Mouse (Mus musculus): ENCODE data around the gene Syncrip. TPM values are rescaled to one million over a fixed set of nuclear protein-coding genes. Genes with fewer than 3 reads are reported as not detected.
"Not testable (repeated sequence)": the region's sequence is repeated elsewhere in the genome, so short reads cannot be mapped to it uniquely, and the experiment has no call there.

The Syncrip gene
- 153 and 156 TPM in 2 replicates for total RNA-seq (2012; rRNA removed)
- polyA plus RNA-seq (2012; ENCODE audit: insufficient read depth in 1 of 2, insufficient read length in 2 of 2, low read depth in 1 of 2, low replicate concordance in 2 of 2, missing spikeins in 1 of 2): 100 to 1,000 TPM; 125 to 162 TPM

GRCm38 (mm10) chr9:88482230-88482828 is at the start of gene Syncrip:
Syncrip (minus strand) TSS chr9:88482574.
- peak; percentile 96 for DNase-seq (ENCODE audit: low read depth, low spot score)
- not testable (repeated sequence) for H3K4me1 ChIP-seq (ENCODE audit: control insufficient read depth in 1 of 2, insufficient read depth in 2 of 2, low read length in 2 of 2); H3K9me3 ChIP-seq (replicated peaks; ENCODE audit: insufficient read depth, low read length); H3K27me3 ChIP-seq (ENCODE audit: control insufficient read depth in 1 of 2, insufficient read depth in 2 of 2, low read length in 2 of 2)
- Histone ChIP-seq H3K79me2 (ENCODE audit: control insufficient read depth, insufficient read depth, low read length, poor library complexity) (peaks cover 38% of the 10 kb centered on the region), H3K4me3 (ENCODE audit: control insufficient read depth in 1 of 2, insufficient read depth in 1 of 2, low read depth in 2 of 2, low read length in 2 of 2) (peak within 1 kb of the TSS; percentile 95 to 97), H3K36me3 (ENCODE audit: control insufficient read depth in 1 of 2, insufficient read depth in 2 of 2, low read length in 2 of 2) (peaks cover 16 to 28% of the 10 kb centered on the region in 2 experiments), H3K9ac (ENCODE audit: control insufficient read depth, low read depth, low read length, poor library complexity, severe bottlenecking) (peak within 1 kb of the TSS; percentile 100), H3K27ac (ENCODE audit: control insufficient read depth, low read depth, low read length) (peak within 1 kb of the TSS; percentile 96)
- TF ChIP-seq MAZ (IDR thresholded peaks at IDR 0.05; ENCODE audit: low read depth, low read length) (peak; percentile 83; the same call in 1 of the 2 replicates), HCFC1 (IDR thresholded peaks at IDR 0.05; ENCODE audit: low read depth, low read length) (peak; percentile 62; the same call in 1 of the 2 replicates), ZMIZ1 (IDR thresholded peaks at IDR 0.05; ENCODE audit: low read depth, low read length) (peak; percentile 79), POLR2A (IDR thresholded peaks at IDR 0.05; ENCODE audit: control insufficient read depth in 1 of 2, insufficient read depth in 1 of 2, low read depth in 1 of 2, low read length in 2 of 2, poor library complexity in 1 of 2) (peak; percentile 80 to 85), NELFE (IDR thresholded peaks at IDR 0.05; ENCODE audit: low read depth, low read length) (peak; percentile 80), POLR2AphosphoS2 (IDR thresholded peaks at IDR 0.05; ENCODE audit: low read length) (peak; percentile 90), MYC (IDR thresholded peaks at IDR 0.05; ENCODE audit: low read depth, low read length) (0 out of 2 replicates have a peak, but pooled peaks have one; percentile 20), ELF1 (IDR thresholded peaks at IDR 0.05; ENCODE audit: low read depth, low read length) (peak; percentile 34; the same call in 1 of the 2 replicates), SIN3A (IDR thresholded peaks at IDR 0.05; ENCODE audit: low read length) (peak; percentile 37; the same call in 1 of the 2 replicates), TCF12 (IDR thresholded peaks at IDR 0.05; ENCODE audit: low read depth, low read length) (0 out of 2 replicates have a peak, but pooled peaks have one; percentile 34)

- Histone ChIP-seq H3K4me3 (ENCODE audit: control insufficient read depth in 1 of 2, insufficient read depth in 1 of 2, low read depth in 2 of 2, low read length in 2 of 2) (no peak overlapping the region), H3K79me2 (ENCODE audit: control insufficient read depth, insufficient read depth, low read length, poor library complexity) (no peaks in the 10 kb centered on the region), H3K9ac (ENCODE audit: control insufficient read depth, low read depth, low read length, poor library complexity, severe bottlenecking) (no peak overlapping the region), H3K36me3 (ENCODE audit: control insufficient read depth in 1 of 2, insufficient read depth in 2 of 2, low read length in 2 of 2) (peaks cover 0 to 27% of the 10 kb centered on the region in 2 experiments; a peak in 2 of 4 replicates), H3K4me1 (ENCODE audit: control insufficient read depth in 1 of 2, insufficient read depth in 2 of 2, low read length in 2 of 2) (peaks cover 7 to 8% of the 10 kb centered on the region in 2 experiments; a peak in 3 of 4 replicates), H3K27me3 (ENCODE audit: control insufficient read depth in 1 of 2, insufficient read depth in 2 of 2, low read length in 2 of 2) (no peaks in the 10 kb centered on the region), H3K9me3 (replicated peaks; ENCODE audit: insufficient read depth, low read length) (no peaks in the 10 kb centered on the region), H3K27ac (ENCODE audit: control insufficient read depth, low read depth, low read length) (no peak overlapping the region)
- TF ChIP-seq CTCF (IDR thresholded peaks at IDR 0.05 in 2 of 3, conservative IDR thresholded peaks at IDR 0.05 in 1 of 3; ENCODE audit: control insufficient read depth in 1 of 3, insufficient read depth in 1 of 3, low read depth in 2 of 3, low read length in 3 of 3, poor library complexity in 1 of 3, severe bottlenecking in 1 of 3): no peak
- no peak for TF ChIP-seq ETS1 (IDR thresholded peaks at IDR 0.05; ENCODE audit: low read depth, low read length)
- TF ChIP-seq GATA1 (IDR thresholded peaks at IDR 0.05; ENCODE audit: low read depth, low read length): 0 out of 2 replicates have a peak, but pooled peaks have one; percentile 20
- TF ChIP-seq KAT2A (conservative IDR thresholded peaks at IDR 0.05; ENCODE audit: low read depth, low read length): no peak
- no peak for TF ChIP-seq POLR2AphosphoS5 (IDR thresholded peaks at IDR 0.05; ENCODE audit: borderline replicate concordance, low read depth, low read length)
- TF ChIP-seq USF2 (IDR thresholded peaks at IDR 0.05; ENCODE audit: borderline replicate concordance in 1 of 2, insufficient read depth in 1 of 2, low read depth in 1 of 2, low read length in 2 of 2): no peak
- no peak for TF ChIP-seq BHLHE40 (IDR thresholded peaks at IDR 0.05; ENCODE audit: borderline replicate concordance, low read depth, low read length)
- no peak for TF ChIP-seq MAFK (IDR thresholded peaks at IDR 0.05; ENCODE audit: borderline replicate concordance, low read depth, low read length)
- no peak for TF ChIP-seq RCOR1 (IDR thresholded peaks at IDR 0.05; ENCODE audit: low read depth, low read length)
- TF ChIP-seq ZNF384 (IDR thresholded peaks at IDR 0.05; ENCODE audit: low read depth, low read length): 0 out of 2 replicates have a peak, but pooled peaks have one; percentile 5
- no peak for TF ChIP-seq MXI1 (IDR thresholded peaks at IDR 0.05; ENCODE audit: low read depth, low read length)
- no peak for TF ChIP-seq SIN3A (IDR thresholded peaks at IDR 0.05; ENCODE audit: low read length)
- DNase-seq (ENCODE audit: low read depth, low spot score): no peak
Measured at GRCm38 (mm10) chr9:88529979-88530580, 47.7 kb upstream of the Syncrip start.

Measured in MEL (cell line).